ENCODE assay signal across 13 mouse cellular contexts in the genomic region with DNA sequence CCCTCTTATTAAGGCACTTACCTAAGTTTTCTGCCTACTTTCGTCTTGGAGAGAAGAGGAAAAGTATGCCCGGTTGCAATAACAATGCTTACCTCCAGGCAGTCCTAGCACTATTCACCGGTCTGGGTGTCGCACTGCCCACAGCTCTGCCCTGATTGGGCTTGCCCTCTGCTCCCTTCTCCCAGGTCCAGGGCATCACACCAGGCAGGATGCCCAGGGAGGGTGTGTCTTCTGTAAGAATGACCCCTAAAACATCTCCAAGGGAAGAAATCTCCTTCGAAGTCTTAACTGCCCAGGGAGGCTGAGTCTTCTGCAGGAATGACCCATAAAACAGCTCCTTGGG. TPM values are rescaled to one million over a fixed set of nuclear protein-coding genes. Genes with fewer than 3 reads are reported as not detected.
DNase-seq lines count a peak whose midpoint lies in the region; ATAC-seq lines count a peak whose summit lies in the region.
"Had no signal": no experiment of that assay in that cellular context is flagged by ENCODE, and none has a peak within 500 bp of the region (broad histone marks: within the 10 kb centered on the region; RNA-seq: fewer than 3 reads in every experiment).

No protein-coding gene starts in this region.

- no peak for DNase-seq in kidney, postnatal 10 days
- peak; percentile 28 for DNase-seq in 3T3-L1 (ENCODE audit: low read depth, low spot score)
- DNase-seq in right cerebral cortex, adult 18-20 months: no peak
- DNase-seq: gastrocnemius, postnatal 25 days had no signal

- WGBS in forebrain, embryonic 16.5 days: 45% methylated on average over 5 of the region's 5 CpGs
- WGBS in forebrain, embryonic 12.5 days: 53% methylated on average over 5 of the region's 5 CpGs
- 52% methylated on average over 5 of the region's 5 CpGs for WGBS in kidney, embryonic 15.5 days
- WGBS in embryonic facial prominence, embryonic 15.5 days: 53% methylated on average over 5 of the region's 5 CpGs

- no peak overlapping the region for H3K4me2 ChIP-seq in forebrain, embryonic 16.5 days (ENCODE audit: low read length)
- H3K4me2 ChIP-seq in forebrain, embryonic 12.5 days: no peak overlapping the region
- no peak overlapping the region for H3K4me2 ChIP-seq in kidney, embryonic 15.5 days
- H3K4me2 ChIP-seq in embryonic facial prominence, embryonic 15.5 days (replicated peaks): 0 out of 2 replicates have a peak overlapping the region, but pooled peaks have one; percentile 34
- H3K4me2 ChIP-seq: liver, embryonic 15.5 days had no signal

- no peak overlapping the region for H3K9ac ChIP-seq in forebrain, embryonic 16.5 days (replicated peaks; ENCODE audit: low read depth, low read length)
- no peak overlapping the region for H3K9ac ChIP-seq in forebrain, embryonic 12.5 days
- no peak overlapping the region for H3K9ac ChIP-seq in kidney, embryonic 15.5 days
- H3K9ac ChIP-seq in embryonic facial prominence, embryonic 15.5 days: no peak overlapping the region
- H3K9ac ChIP-seq: heart, embryonic 13.5 days; hindbrain, embryonic 15.5 days; liver, embryonic 15.5 days; lung, embryonic 15.5 days had no signal

- no peak overlapping the region for H3K27ac ChIP-seq in forebrain, embryonic 16.5 days (ENCODE audit: low read length)
- H3K27ac ChIP-seq in forebrain, embryonic 12.5 days: no peak overlapping the region
- H3K27ac ChIP-seq in kidney, embryonic 15.5 days: no peak overlapping the region
- H3K27ac ChIP-seq in embryonic facial prominence, embryonic 15.5 days (replicated peaks): no peak overlapping the region
- H3K27ac ChIP-seq: heart, embryonic 13.5 days; hindbrain, embryonic 15.5 days; liver, embryonic 15.5 days; lung, embryonic 15.5 days; macrophage had no signal

- no peaks in the 10 kb centered on the region for H3K36me3 ChIP-seq in forebrain, embryonic 16.5 days (ENCODE audit: control insufficient read depth, insufficient read depth)
- H3K36me3 ChIP-seq in forebrain, embryonic 12.5 days (replicated peaks): no peaks in the 10 kb centered on the region
- no peaks in the 10 kb centered on the region for H3K36me3 ChIP-seq in kidney, embryonic 15.5 days
- H3K36me3 ChIP-seq in embryonic facial prominence, embryonic 15.5 days: no peaks in the 10 kb centered on the region
- H3K36me3 ChIP-seq: heart, embryonic 13.5 days; hindbrain, embryonic 15.5 days; liver, embryonic 15.5 days; lung, embryonic 15.5 days had no signal

- ATAC-seq in forebrain, embryonic 16.5 days: 0 out of 2 replicates have a peak, but pooled peaks have one; percentile 18
- no peak for ATAC-seq in forebrain, embryonic 12.5 days (ENCODE audit: low FRiP score)
- 0 out of 2 replicates have a peak, but pooled peaks have one; percentile 52 for ATAC-seq in kidney, embryonic 15.5 days (replicated peaks; ENCODE audit: low FRiP score)
- no peak for ATAC-seq in embryonic facial prominence, embryonic 15.5 days (ENCODE audit: insufficient number of reproducible peaks, low FRiP score, low TSS enrichment, low read depth)

- H3K9me3 ChIP-seq in forebrain, embryonic 16.5 days (ENCODE audit: control insufficient read depth, low read length): no peaks in the 10 kb centered on the region
- H3K9me3 ChIP-seq in forebrain, embryonic 12.5 days: no peaks in the 10 kb centered on the region
- H3K9me3 ChIP-seq in kidney, embryonic 15.5 days (replicated peaks): no peaks in the 10 kb centered on the region
- H3K9me3 ChIP-seq in embryonic facial prominence, embryonic 15.5 days (replicated peaks): no peaks in the 10 kb centered on the region; the same call in 1 of the 2 replicates
- H3K9me3 ChIP-seq: heart, embryonic 13.5 days; hindbrain, embryonic 15.5 days; liver, embryonic 15.5 days; lung, embryonic 15.5 days had no signal

- 0 out of 2 replicates have a peak, but pooled peaks cover 2% of the 10 kb centered on the region for H3K27me3 ChIP-seq in forebrain, embryonic 16.5 days (replicated peaks; ENCODE audit: control insufficient read depth, insufficient read depth, low read length)
- no peaks in the 10 kb centered on the region for H3K27me3 ChIP-seq in forebrain, embryonic 12.5 days
- no peaks in the 10 kb centered on the region for H3K27me3 ChIP-seq in kidney, embryonic 15.5 days
- H3K27me3 ChIP-seq in embryonic facial prominence, embryonic 15.5 days: no peaks in the 10 kb centered on the region
- H3K27me3 ChIP-seq: heart, embryonic 13.5 days; hindbrain, embryonic 15.5 days; liver, embryonic 15.5 days; lung, embryonic 15.5 days had no signal

- H3K4me1 ChIP-seq in forebrain, embryonic 16.5 days (replicated peaks; ENCODE audit: control insufficient read depth, insufficient read depth, low read length): no peaks in the 10 kb centered on the region
- H3K4me1 ChIP-seq in forebrain, embryonic 12.5 days: 0 out of 2 replicates have a peak, but pooled peaks cover 2% of the 10 kb centered on the region
- H3K4me1 ChIP-seq in kidney, embryonic 15.5 days: peaks cover 7% of the 10 kb centered on the region; the same call in 1 of the 2 replicates
- peaks cover 18% of the 10 kb centered on the region for H3K4me1 ChIP-seq in embryonic facial prominence, embryonic 15.5 days
- H3K4me1 ChIP-seq: heart, embryonic 13.5 days; liver, embryonic 15.5 days had no signal

- H3K4me3 ChIP-seq in forebrain, embryonic 16.5 days (replicated peaks; ENCODE audit: low read length): no peak overlapping the region
- H3K4me3 ChIP-seq in forebrain, embryonic 12.5 days (replicated peaks): no peak overlapping the region
- no peak overlapping the region for H3K4me3 ChIP-seq in kidney, embryonic 15.5 days (replicated peaks)
- no peak overlapping the region for H3K4me3 ChIP-seq in embryonic facial prominence, embryonic 15.5 days (replicated peaks)
- H3K4me3 ChIP-seq: heart, embryonic 13.5 days; hindbrain, embryonic 15.5 days; liver, embryonic 15.5 days; lung, embryonic 15.5 days had no signal

RNA-seq across cellular contexts. Expression of gene Cdh5, which starts 49.9 kb away (rescaled TPM):
- 9.2 and 12.6 TPM in 2 replicates for polyA plus RNA-seq in forebrain, embryonic 16.5 days (2015; fragmentation: Nextera tagmentation; extraction: Ambion mirVana)
- polyA plus RNA-seq in forebrain, embryonic 12.5 days (2016; fragmentation: Nextera tagmentation; extraction: Ambion mirVana): 10.0 and 10.9 TPM in 2 replicates
- 35.9 and 38.3 TPM in 2 replicates for polyA plus RNA-seq in kidney, embryonic 15.5 days (2015; fragmentation: Nextera tagmentation; extraction: Ambion mirVana)
- polyA plus RNA-seq in embryonic facial prominence, embryonic 15.5 days (2015; fragmentation: Nextera tagmentation; extraction: Ambion mirVana): 32.7 and 33.3 TPM in 2 replicates

Comparison
In these comparisons a context has a peak if more than half of its experiments do, and no peak if none do; other contexts are left out.
1. ATAC-seq: peak in forebrain, embryonic 16.5 days (single experiment) and kidney, embryonic 15.5 days (single experiment); none in forebrain, embryonic 12.5 days (single experiment) and embryonic facial prominence, embryonic 15.5 days (single experiment).